Mouse (Mus musculus): ENCODE results near the gene Cdc25b.

GRCm38 (mm10) chr2:131142592-131142991, 44.2 kb upstream of the Cdc25b start:
- peak; percentile 84 for TF ChIP-seq CTCF (conservative IDR thresholded peaks at IDR 0.05; ENCODE audit: low read length)
- TF ChIP-seq NANOG (IDR thresholded peaks at IDR 0.05; ENCODE audit: borderline replicate concordance, low read length) = no peak
